Mouse (Mus musculus) 3T3-L1 (cell line): ENCODE measurements around the gene Zfp367.
A peak's percentile ranks its signal among the peaks of the same experiment; 100 is the strongest.

Experiments
- DNase-seq: peaks from one replicate; pipeline ENCODE4 v3.0.0-alpha.2; 2015; ENCODE audit warnings: low read depth, low spot score

Gene Zfp367

GRCm38 (mm10) chr13:64154651-64155050, 1.6 kb upstream of the Zfp367 start:
- peak; percentile 39 for DNase-seq

- DNase-seq: peak; percentile 83
These were observed 807 bp upstream of the Zfp367 start for GRCm38 (mm10) chr13:64153751-64154267.

GRCm38 (mm10) chr13:64152671-64153082, 325 bp downstream of the Zfp367 start:
- peak; percentile 22 for DNase-seq

GRCm38 (mm10) chr13:64152241-64152669, 747 bp downstream of the Zfp367 start:
- DNase-seq: peak; percentile 79

GRCm38 (mm10) chr13:64150121-64150520, 2.9 kb downstream of the Zfp367 start:
- no peak for DNase-seq

GRCm38 (mm10) chr13:64129616-64130375, 23.2 kb downstream of the Zfp367 start:
- DNase-seq: peak; percentile 53

GRCm38 (mm10) chr13:64128858-64129615, 24.0 kb downstream of the Zfp367 start, which contains the start of gene Slc35d2:
Slc35d2 (minus strand) TSS chr13:64129368.
- peak; percentile 60 for DNase-seq

- no peak for DNase-seq
These were observed 26.7 kb downstream of the Zfp367 start for GRCm38 (mm10) chr13:64126316-64126715.

- no peak for DNase-seq
These were observed 28.1 kb downstream of the Zfp367 start for GRCm38 (mm10) chr13:64124886-64125285.

GRCm38 (mm10) chr13:64123491-64124188, 29.4 kb downstream of the Zfp367 start:
- no peak for DNase-seq

GRCm38 (mm10) chr13:64120760-64121159, 32.2 kb downstream of the Zfp367 start:
- DNase-seq: no peak

GRCm38 (mm10) chr13:64117442-64117841, 35.6 kb downstream of the Zfp367 start:
- DNase-seq: peak; percentile 40

- DNase-seq: no peak
These were observed 42.6 kb downstream of the Zfp367 start for GRCm38 (mm10) chr13:64110421-64110820.

GRCm38 (mm10) chr13:64108381-64108850, 44.6 kb downstream of the Zfp367 start:
- DNase-seq: no peak

- no peak for DNase-seq
These were observed 45.5 kb downstream of the Zfp367 start for GRCm38 (mm10) chr13:64107535-64107934.

- DNase-seq: no peak
These were observed 45.9 kb downstream of the Zfp367 start for GRCm38 (mm10) chr13:64107105-64107504.

- peak; percentile 86 for DNase-seq
These were observed 47.3 kb downstream of the Zfp367 start for GRCm38 (mm10) chr13:64105690-64106089.

GRCm38 (mm10) chr13:64100186-64100585, 52.8 kb downstream of the Zfp367 start:
- peak; percentile 74 for DNase-seq

GRCm38 (mm10) chr13:64098992-64099391, 54.0 kb downstream of the Zfp367 start:
- peak; percentile 53 for DNase-seq

- peak; percentile 86 for DNase-seq
These were observed 59.7 kb downstream of the Zfp367 start for GRCm38 (mm10) chr13:64093341-64093740.

- DNase-seq: no peak
These were observed 60.2 kb downstream of the Zfp367 start for GRCm38 (mm10) chr13:64092752-64093151.

- no peak for DNase-seq
These were observed 60.9 kb downstream of the Zfp367 start for GRCm38 (mm10) chr13:64092141-64092540.
